Mouse (Mus musculus) bone marrow macrophage, adult 2 months (primary cell): Measurements from ENCODE around the gene Vat1l. TPM values are rescaled to one million over a fixed set of nuclear protein-coding genes. Genes with fewer than 3 reads are reported as not detected.

ENCODE experiments used
- H3K27ac ChIP-seq: 2 replicates; pipeline ENCODE4 v1.5.1; 2012; ENCODE audit warnings: low read depth, low read length; ENCODE audit not compliant: insufficient read depth
- H3K4me1 ChIP-seq: 2 replicates; pipeline ENCODE4 v1.6.1; 2012; ENCODE audit warnings: low read length; ENCODE audit not compliant: control insufficient read depth, insufficient read depth
- H3K4me3 ChIP-seq: 2 replicates; pipeline ENCODE4 v1.5.1; 2012; ENCODE audit warnings: mild to moderate bottlenecking, low read length, moderate library complexity; ENCODE audit not compliant: insufficient read depth
- CTCF ChIP-seq: IDR thresholded peaks from 2 replicates; pipeline ENCODE4 v1.5.1; 2012; ENCODE audit warnings: low read depth, mild to moderate bottlenecking, low read length, moderate library complexity
- POLR2A ChIP-seq: IDR thresholded peaks from 2 replicates; pipeline ENCODE4 v1.6.1; 2012; ENCODE audit warnings: mild to moderate bottlenecking, low read depth, low read length, borderline replicate concordance
- polyA plus RNA-seq: library from polyadenylated mRNA; stranded (reverse); fragments of >200 nt; gene quantifications from 2 replicates; pipeline ENCODE4 v1.2.4, GENCODE M21; 2012; ENCODE audit not compliant: missing spikeins, insufficient read depth, insufficient read length

Vat1l gene
- polyA plus RNA-seq, 1 experiment, result not detected

DNA sequence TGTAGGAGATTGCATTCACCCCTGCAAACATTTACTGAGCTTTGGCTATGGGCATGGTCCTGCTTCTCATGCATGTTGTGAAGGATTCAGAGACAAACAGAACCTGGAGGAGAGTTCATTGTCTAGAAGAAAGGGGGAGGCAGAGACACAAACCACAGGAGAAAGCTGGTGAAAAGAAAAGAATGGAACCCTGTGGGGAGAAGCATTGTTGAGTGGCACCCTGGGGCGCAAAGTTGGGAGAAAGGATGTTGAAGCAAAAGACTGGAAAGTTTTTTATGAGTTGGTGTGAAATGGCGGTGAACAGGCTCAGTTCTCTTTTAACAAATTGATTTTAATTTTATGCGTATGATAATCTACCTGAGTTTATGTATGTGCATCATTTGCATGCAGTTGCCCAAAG is 178.8 kb downstream of the Vat1l start:
- no peak overlapping the region for H3K27ac ChIP-seq

GRCm38 (mm10) chr8:114387494-114387893 is 182.1 kb downstream of the Vat1l start:
- Histone ChIP-seq H3K27ac (no peak overlapping the region), H3K4me3 (no peak overlapping the region), H3K4me1 (no peaks in the 10 kb centered on the region)
- TF ChIP-seq CTCF (no peak), POLR2A (no peak)

More for the DNA sequence above, 178.8 kb downstream of the Vat1l start:
- TF ChIP-seq CTCF (no peak), POLR2A (no peak)
- Histone ChIP-seq H3K4me3 (no peak overlapping the region), H3K4me1 (no peaks in the 10 kb centered on the region)

DNA sequence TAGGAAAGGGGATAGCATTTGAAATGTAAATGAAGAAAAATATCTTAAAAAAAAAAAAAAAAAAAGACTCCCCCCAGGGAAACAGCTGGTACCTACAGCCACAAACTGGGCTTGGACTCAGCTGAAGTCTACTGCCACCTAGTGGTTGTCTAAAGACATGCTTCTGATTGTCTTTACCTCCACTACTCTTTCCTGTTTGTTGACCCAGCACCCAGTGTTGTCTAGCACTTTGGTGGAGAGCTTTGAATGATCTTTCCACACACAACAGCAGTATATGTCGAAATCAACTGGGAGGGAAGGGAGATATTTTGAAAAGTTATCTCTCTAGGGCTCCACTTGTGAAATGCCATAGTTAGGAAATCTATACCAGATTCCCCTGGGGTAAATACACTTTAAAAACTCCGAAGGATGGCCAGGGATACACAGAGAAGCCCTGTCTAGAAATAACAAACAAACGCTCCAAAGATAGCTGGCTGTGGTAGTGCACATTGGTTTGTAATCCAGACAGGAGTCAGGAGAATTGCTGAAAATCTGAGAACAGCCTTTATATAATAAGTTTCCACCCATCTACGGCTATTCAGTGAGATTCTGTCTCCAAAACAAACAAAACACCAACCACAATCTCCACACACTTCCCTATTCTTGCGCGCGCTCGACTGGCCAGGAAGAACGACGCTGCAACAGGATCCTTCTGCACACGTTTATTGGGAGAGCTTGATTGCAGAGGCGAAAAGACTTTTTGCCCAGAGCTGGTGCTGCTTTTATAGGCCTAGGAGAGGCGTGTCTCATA is 185.2 kb downstream of the Vat1l start:
- TF ChIP-seq CTCF, result no peak
- no peak for TF ChIP-seq POLR2A
- H3K27ac ChIP-seq, result no peak overlapping the region
- H3K4me3 ChIP-seq, result no peak overlapping the region
- no peaks in the 10 kb centered on the region for H3K4me1 ChIP-seq

- H3K4me3 ChIP-seq, result no peak overlapping the region
- TF ChIP-seq POLR2A (no peak), CTCF (no peak)
- no peak overlapping the region for H3K27ac ChIP-seq
- H3K4me1 ChIP-seq, result no peaks in the 10 kb centered on the region
Measured at GRCm38 (mm10) chr8:114398326-114398725, 192.9 kb downstream of the Vat1l start.

- H3K4me1 ChIP-seq, result no peaks in the 10 kb centered on the region
- TF ChIP-seq CTCF, result no peak
- TF ChIP-seq POLR2A, result no peak
- no peak overlapping the region for H3K27ac ChIP-seq
- no peak overlapping the region for H3K4me3 ChIP-seq
Measured at GRCm38 (mm10) chr8:114399273-114399672, 193.9 kb downstream of the Vat1l start.

DNA sequence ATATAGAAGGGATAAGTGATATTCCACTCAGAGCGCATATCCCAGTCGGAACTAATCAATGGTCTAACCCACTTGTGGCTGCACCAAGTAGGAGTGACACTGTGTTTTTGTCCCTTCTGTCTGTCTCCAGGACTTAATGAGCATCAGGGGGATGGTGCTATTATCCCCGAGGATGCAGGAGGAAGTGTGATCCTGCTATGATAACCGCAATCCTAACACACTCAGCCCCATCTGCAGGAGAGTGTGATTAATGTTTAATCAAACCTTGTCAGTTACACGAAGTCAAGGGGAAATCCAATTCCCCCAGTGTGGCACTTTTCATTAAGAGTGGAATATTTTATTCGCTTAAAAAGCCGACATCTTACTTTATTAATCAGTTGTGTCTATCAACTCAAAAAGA is 196.3 kb downstream of the Vat1l start:
- Histone ChIP-seq H3K27ac (no peak overlapping the region), H3K4me1 (no peaks in the 10 kb centered on the region), H3K4me3 (no peak overlapping the region)
- TF ChIP-seq POLR2A (no peak), CTCF (no peak)

GRCm38 (mm10) chr8:114411421-114411820 is 206.0 kb downstream of the Vat1l start:
- TF ChIP-seq CTCF, result no peak
- H3K4me3 ChIP-seq, result no peak overlapping the region
- no peak overlapping the region for H3K27ac ChIP-seq
- H3K4me1 ChIP-seq, result no peaks in the 10 kb centered on the region

DNA sequence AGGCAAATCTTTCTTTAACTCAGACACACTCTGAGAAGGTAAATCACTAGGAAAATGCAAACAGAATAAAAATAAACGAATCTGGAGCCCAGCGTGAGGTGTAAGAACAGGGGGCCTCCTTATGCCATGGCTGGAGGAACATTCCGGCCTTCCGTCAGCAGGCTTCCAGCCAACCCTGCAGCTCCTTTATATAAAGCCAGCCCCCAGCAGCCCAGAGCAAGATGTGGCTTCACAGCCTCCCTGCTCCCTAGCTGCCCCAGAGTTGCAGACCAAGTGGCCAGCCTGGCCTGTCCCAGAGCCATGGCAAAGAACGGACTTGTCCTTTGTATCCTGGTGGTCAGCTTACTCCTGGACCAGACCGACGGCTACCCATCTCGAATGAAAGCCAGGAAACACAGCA is 212.4 kb downstream of the Vat1l start, which contains the start of gene Clec3a:
Clec3a (plus strand) TSS at position 301 of the 400 bp plus-strand sequence.
- TF ChIP-seq POLR2A (no peak), CTCF (no peak)
- H3K27ac ChIP-seq, result no peak within 1 kb of the TSS
- H3K4me1 ChIP-seq, result no peaks in the 10 kb centered on the region
- H3K4me3 ChIP-seq, result no peak within 1 kb of the TSS

DNA sequence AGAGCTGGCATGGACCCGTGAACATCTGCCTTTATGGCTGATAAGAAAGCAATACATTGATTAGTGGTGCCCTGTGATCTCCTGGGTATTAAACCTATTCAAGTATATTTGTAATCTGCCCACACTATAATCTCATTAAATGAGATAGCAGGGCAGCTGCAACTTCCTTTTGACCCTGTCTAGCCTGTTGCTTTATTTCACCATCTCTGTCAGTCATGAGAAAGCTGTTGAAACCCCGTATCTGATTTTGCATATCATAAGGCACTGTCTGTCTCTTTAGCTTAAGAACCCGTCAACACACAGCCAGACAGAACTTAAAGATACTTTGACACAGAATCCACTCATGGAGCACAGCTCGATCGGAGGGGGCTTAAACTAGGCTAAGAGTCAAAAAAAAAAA is 213.1 kb downstream of the Vat1l start:
- H3K4me3 ChIP-seq, result no peak overlapping the region
- no peaks in the 10 kb centered on the region for H3K4me1 ChIP-seq
- no peak for TF ChIP-seq CTCF
- no peak overlapping the region for H3K27ac ChIP-seq

GRCm38 (mm10) chr8:114418904-114419303 is 213.5 kb downstream of the Vat1l start:
- Histone ChIP-seq H3K4me3 (no peak overlapping the region), H3K27ac (no peak overlapping the region), H3K4me1 (no peaks in the 10 kb centered on the region)
- TF ChIP-seq POLR2A (no peak), CTCF (no peak)
